Mouse (Mus musculus) MEL (cell line): ENCODE measurements around the gene Slc25a47. TPM values are rescaled to one million over a fixed set of nuclear protein-coding genes. Genes with fewer than 3 reads are reported as not detected.

Experiments
- DNase-seq: peaks from one replicate; pipeline ENCODE4 v3.0.0; 2011; ENCODE audit warnings: low read depth, low spot score
- H3K27ac ChIP-seq: 2 replicates; pipeline ENCODE4 v1.5.1; 2012; ENCODE audit warnings: low read depth, mild to moderate bottlenecking, control low read depth, low read length, moderate library complexity; ENCODE audit not compliant: control insufficient read depth
- H3K27me3 ChIP-seq, 2 experiments: fragments of 150-350 bp in 1 of 2; sonication (generic) in 1 of 2; 2 replicates each; pipeline ENCODE4 v1.6.1; 2012; ENCODE audit warnings: low read length in 2 of 2, mild to moderate bottlenecking in 2 of 2, improper control_type of control experiment in 1 of 2, moderate library complexity in 1 of 2; ENCODE audit not compliant: insufficient read depth in 2 of 2, control insufficient read depth in 1 of 2
- H3K36me3 ChIP-seq, 2 experiments: 2 replicates each; pipeline ENCODE4 v1.6.1; 2012 to 2014; ENCODE audit warnings: low read length in 2 of 2, improper control_type of control experiment in 1 of 2, inconsistent platforms in 1 of 2, mild to moderate bottlenecking in 1 of 2; ENCODE audit not compliant: insufficient read depth in 2 of 2, control insufficient read depth in 1 of 2
- H3K4me1 ChIP-seq, 2 experiments: fragments of 150-350 bp in 1 of 2; sonication (generic) in 1 of 2; 2 replicates each; pipeline ENCODE4 v1.6.1; 2012; ENCODE audit warnings: low read length in 2 of 2, improper control_type of control experiment in 1 of 2, mild to moderate bottlenecking in 1 of 2; ENCODE audit not compliant: insufficient read depth in 2 of 2, control insufficient read depth in 1 of 2
- H3K4me3 ChIP-seq, 2 experiments: fragments of 150-350 bp in 1 of 2; sonication (generic) in 1 of 2; 2 replicates each; pipeline ENCODE4 v1.5.1; 2012; ENCODE audit warnings: low read depth in 2 of 2, low read length in 2 of 2, mild to moderate bottlenecking in 2 of 2, moderate library complexity in 2 of 2, control low read depth in 1 of 2, improper control_type of control experiment in 1 of 2; ENCODE audit not compliant: control insufficient read depth in 1 of 2, insufficient read depth in 1 of 2
- H3K79me2 ChIP-seq: 2 replicates; pipeline ENCODE4 v1.6.1; 2012; ENCODE audit warnings: mild to moderate bottlenecking, low read length, moderate library complexity; ENCODE audit not compliant: control insufficient read depth, poor library complexity, insufficient read depth
- H3K9ac ChIP-seq: 2 replicates; pipeline ENCODE4 v1.6.1; 2012; ENCODE audit warnings: low read depth, mild to moderate bottlenecking, control low read depth, low read length, moderate library complexity; ENCODE audit not compliant: control insufficient read depth, poor library complexity, severe bottlenecking
- H3K9me3 ChIP-seq: fragments of 150-350 bp; sonication (generic); replicated peaks from 2 replicates; pipeline ENCODE4 v1.6.1; 2012; ENCODE audit warnings: mild to moderate bottlenecking, low read length, improper control_type of control experiment, moderate library complexity; ENCODE audit not compliant: insufficient read depth
- BHLHE40 ChIP-seq: IDR thresholded peaks from 2 replicates; pipeline ENCODE4 v1.6.1; 2012; ENCODE audit warnings: low read depth, mild to moderate bottlenecking, inconsistent platforms, low read length, improper control_type of control experiment, borderline replicate concordance
- CTCF ChIP-seq, 3 experiments: IDR thresholded peaks in 2 of 3; conservative IDR thresholded peaks in 1 of 3; 2 replicates each; pipeline ENCODE4 v1.5.1; 2011 to 2012; ENCODE audit warnings: low read length in 3 of 3, low read depth in 2 of 3, mild to moderate bottlenecking in 2 of 3, improper control_type of control experiment in 1 of 3, inconsistent platforms in 1 of 3, mixed read lengths in 1 of 3, moderate library complexity in 1 of 3; ENCODE audit not compliant: control insufficient read depth in 1 of 3, insufficient read depth in 1 of 3, poor library complexity in 1 of 3, severe bottlenecking in 1 of 3
- ELF1 ChIP-seq: IDR thresholded peaks from 2 replicates; pipeline ENCODE4 v1.6.1; 2014; ENCODE audit warnings: low read depth, mild to moderate bottlenecking, inconsistent platforms, low read length, improper control_type of control experiment, moderate library complexity
- ETS1 ChIP-seq: IDR thresholded peaks from 2 replicates; pipeline ENCODE4 v1.6.1; 2012; ENCODE audit warnings: low read depth, mild to moderate bottlenecking, inconsistent platforms, low read length, improper control_type of control experiment, moderate library complexity
- GABPA ChIP-seq: IDR thresholded peaks from 2 replicates; pipeline ENCODE4 v1.6.1; 2012; ENCODE audit warnings: low read depth, mild to moderate bottlenecking, inconsistent platforms, low read length, improper control_type of control experiment, moderate library complexity
- GATA1 ChIP-seq: IDR thresholded peaks from 2 replicates; pipeline ENCODE4 v1.6.1; 2011; ENCODE audit warnings: low read depth, low read length, improper control_type of control experiment
- HCFC1 ChIP-seq: IDR thresholded peaks from 2 replicates; pipeline ENCODE4 v1.6.1; 2012; ENCODE audit warnings: low read depth, mild to moderate bottlenecking, inconsistent platforms, low read length, improper control_type of control experiment, moderate library complexity
- JUND ChIP-seq: IDR thresholded peaks from 2 replicates; pipeline ENCODE4 v1.6.1; 2011; ENCODE audit warnings: low read depth, mild to moderate bottlenecking, improper control_type of control experiment, low read length
- KAT2A ChIP-seq: conservative IDR thresholded peaks from 2 replicates; pipeline ENCODE4 v1.6.1; 2012; ENCODE audit warnings: low read depth, low read length, improper control_type of control experiment, inconsistent platforms
- MAZ ChIP-seq: IDR thresholded peaks from 2 replicates; pipeline ENCODE4 v1.6.1; 2012; ENCODE audit warnings: low read depth, mild to moderate bottlenecking, inconsistent platforms, low read length, improper control_type of control experiment
- MEF2A ChIP-seq: IDR thresholded peaks from 2 replicates; pipeline ENCODE4 v1.6.1; 2014; ENCODE audit warnings: low read depth, mild to moderate bottlenecking, inconsistent platforms, low read length, improper control_type of control experiment; ENCODE audit not compliant: poor library complexity, insufficient replicate concordance, severe bottlenecking; ENCODE audit errors: extremely low read depth
- MXI1 ChIP-seq: IDR thresholded peaks from 2 replicates; pipeline ENCODE4 v1.6.1; 2011; ENCODE audit warnings: mild to moderate bottlenecking, low read depth, low read length, improper control_type of control experiment
- MYC ChIP-seq: IDR thresholded peaks from 2 replicates; pipeline ENCODE4 v1.6.1; 2011; ENCODE audit warnings: low read depth, mild to moderate bottlenecking, low read length, improper control_type of control experiment, moderate library complexity
- NELFE ChIP-seq: IDR thresholded peaks from 2 replicates; pipeline ENCODE4 v1.6.1; 2011; ENCODE audit warnings: low read depth, low read length, improper control_type of control experiment
- NRF1 ChIP-seq: IDR thresholded peaks from 2 replicates; pipeline ENCODE4 v1.6.1; 2014; ENCODE audit warnings: low read depth, mild to moderate bottlenecking, inconsistent platforms, low read length, improper control_type of control experiment, moderate library complexity; ENCODE audit not compliant: poor library complexity, insufficient read depth, severe bottlenecking
- POLR2AphosphoS2 ChIP-seq: IDR thresholded peaks from 2 replicates; pipeline ENCODE4 v1.6.1; 2011; ENCODE audit warnings: low read length, improper control_type of control experiment
- POLR2AphosphoS5 ChIP-seq: IDR thresholded peaks from 2 replicates; pipeline ENCODE4 v1.6.1; 2012; ENCODE audit warnings: low read depth, borderline replicate concordance, mild to moderate bottlenecking, inconsistent platforms, low read length, moderate library complexity, mixed read lengths
- RCOR1 ChIP-seq: IDR thresholded peaks from 2 replicates; pipeline ENCODE4 v1.6.1; 2012; ENCODE audit warnings: low read depth, mild to moderate bottlenecking, inconsistent platforms, low read length, improper control_type of control experiment
- SIN3A ChIP-seq: IDR thresholded peaks from 2 replicates; pipeline ENCODE4 v1.6.1; 2012; ENCODE audit warnings: low read length, improper control_type of control experiment, inconsistent platforms
- SMC3 ChIP-seq: IDR thresholded peaks from 2 replicates; pipeline ENCODE4 v1.6.1; 2011; ENCODE audit warnings: low read depth, low read length, improper control_type of control experiment
- TAL1 ChIP-seq: IDR thresholded peaks from 2 replicates; pipeline ENCODE4 v1.6.1; 2012; ENCODE audit warnings: mild to moderate bottlenecking, inconsistent platforms, low read length, moderate library complexity, mixed read lengths
- TBP ChIP-seq: IDR thresholded peaks from 2 replicates; pipeline ENCODE4 v1.8.0; 2011; ENCODE audit warnings: low read depth, low read length, improper control_type of control experiment
- TCF12 ChIP-seq: IDR thresholded peaks from 2 replicates; pipeline ENCODE4 v1.6.1; 2014; ENCODE audit warnings: low read depth, mild to moderate bottlenecking, inconsistent platforms, low read length, improper control_type of control experiment, moderate library complexity
- ZC3H11A ChIP-seq: IDR thresholded peaks from 2 replicates; pipeline ENCODE4 v1.6.1; 2012; ENCODE audit warnings: low read depth, mild to moderate bottlenecking, inconsistent platforms, low read length, improper control_type of control experiment
- ZKSCAN1 ChIP-seq: IDR thresholded peaks from 2 replicates; pipeline ENCODE4 v1.6.1; 2012; ENCODE audit warnings: low read depth, mild to moderate bottlenecking, inconsistent platforms, low read length, improper control_type of control experiment, moderate library complexity
- ZMIZ1 ChIP-seq: IDR thresholded peaks from 2 replicates; pipeline ENCODE4 v1.6.1; 2012; ENCODE audit warnings: low read depth, mild to moderate bottlenecking, inconsistent platforms, low read length, improper control_type of control experiment, moderate library complexity
- ZNF384 ChIP-seq: IDR thresholded peaks from 2 replicates; pipeline ENCODE4 v1.6.1; 2012; ENCODE audit warnings: low read depth, mild to moderate bottlenecking, inconsistent platforms, low read length, improper control_type of control experiment
- polyA plus RNA-seq, 2 experiments: library from polyadenylated mRNA; stranded (reverse) in 1 of 2; unstranded in 1 of 2; fragments of >175 nt in 1 of 2; fragments of >200 nt in 1 of 2; gene quantifications; 2 replicates each; pipeline versions ENCODE4 v1.2.1 to v1.2.4; 2012; ENCODE audit warnings: low replicate concordance in 2 of 2, low read depth in 1 of 2; ENCODE audit not compliant: insufficient read length in 2 of 2, insufficient read depth in 1 of 2, missing spikeins in 1 of 2
- total RNA-seq: library from RNA; depleted of rRNA; stranded (reverse); fragments of 300-350 nt; gene quantifications from 2 replicates; pipeline ENCODE4 v1.2.3, GENCODE M21; 2012

Slc25a47 gene
- total and polyA plus RNA-seq, 3 experiments = 15.6 to 17.9 TPM; not detected in 1

- H3K36me3 ChIP-seq = peaks cover 0 to 4% of the 10 kb centered on the region in 2 experiments; a peak in 2 of 4 replicates
- no peak overlapping the region for H3K4me3 ChIP-seq
- no peak overlapping the region for H3K9ac ChIP-seq
- TF ChIP-seq MYC = no peak
- no peak for TF ChIP-seq TCF12
- TF ChIP-seq ZKSCAN1 = no peak
- no peak for TF ChIP-seq SMC3
- no peak for TF ChIP-seq ELF1
- no peak for TF ChIP-seq MEF2A
- no peak for TF ChIP-seq RCOR1
- no peak for TF ChIP-seq TBP
- TF ChIP-seq GATA1 = no peak
- no peak for TF ChIP-seq ETS1
- no peak for TF ChIP-seq BHLHE40
- TF ChIP-seq MXI1 = no peak
- no peak for TF ChIP-seq CTCF (IDR thresholded peaks at IDR 0.05 in 2 of 3, conservative IDR thresholded peaks at IDR 0.05 in 1 of 3; ENCODE audit: control insufficient read depth in 1 of 3, insufficient read depth in 1 of 3, low read depth in 2 of 3, low read length in 3 of 3, poor library complexity in 1 of 3, severe bottlenecking in 1 of 3)
- TF ChIP-seq HCFC1 = no peak
- TF ChIP-seq MAZ = no peak
- TF ChIP-seq KAT2A = no peak
- no peak for TF ChIP-seq JUND
- no peaks in the 10 kb centered on the region for H3K9me3 ChIP-seq
- H3K4me1 ChIP-seq = peaks cover 3 to 14% of the 10 kb centered on the region in 2 experiments; a peak in 3 of 4 replicates
- no peak overlapping the region for H3K27ac ChIP-seq
- no peaks in the 10 kb centered on the region for H3K27me3 ChIP-seq
- H3K79me2 ChIP-seq = peaks cover 16% of the 10 kb centered on the region
- DNase-seq = no peak
These were observed 3.0 kb upstream of the Slc25a47 start for GRCm38 (mm10) chr12:108832851-108833250.

GRCm38 (mm10) chr12:108833408-108833807 is 2.4 kb upstream of the Slc25a47 start:
- Histone ChIP-seq H3K79me2 (peaks cover 19% of the 10 kb centered on the region), H3K4me1 (peaks cover 3 to 14% of the 10 kb centered on the region in 2 experiments; a peak in 3 of 4 replicates), H3K27me3 (no peaks in the 10 kb centered on the region), H3K36me3 (peaks cover 0 to 6% of the 10 kb centered on the region in 2 experiments; a peak in 2 of 4 replicates), H3K4me3 (no peak overlapping the region), H3K9me3 (no peaks in the 10 kb centered on the region), H3K27ac (no peak overlapping the region), H3K9ac (no peak overlapping the region)
- no peak for TF ChIP-seq TCF12
- no peak for TF ChIP-seq TBP
- TF ChIP-seq ZC3H11A = no peak
- TF ChIP-seq BHLHE40 = no peak
- no peak for TF ChIP-seq GATA1
- TF ChIP-seq RCOR1 = no peak
- no peak for TF ChIP-seq ZNF384
- no peak for TF ChIP-seq GABPA
- TF ChIP-seq JUND = no peak
- no peak for TF ChIP-seq CTCF (IDR thresholded peaks at IDR 0.05 in 2 of 3, conservative IDR thresholded peaks at IDR 0.05 in 1 of 3; ENCODE audit: control insufficient read depth in 1 of 3, insufficient read depth in 1 of 3, low read depth in 2 of 3, low read length in 3 of 3, poor library complexity in 1 of 3, severe bottlenecking in 1 of 3)
- no peak for TF ChIP-seq SIN3A
- no peak for TF ChIP-seq POLR2AphosphoS5
- no peak for TF ChIP-seq ZMIZ1
- TF ChIP-seq TAL1 = no peak
- TF ChIP-seq NRF1 = no peak
- no peak for TF ChIP-seq NELFE
- no peak for TF ChIP-seq POLR2AphosphoS2
- TF ChIP-seq HCFC1 = no peak
- TF ChIP-seq SMC3 = no peak
- no peak for DNase-seq
